Mouse (Mus musculus): ENCODE data around the gene Primpol.

The Primpol gene

DNA sequence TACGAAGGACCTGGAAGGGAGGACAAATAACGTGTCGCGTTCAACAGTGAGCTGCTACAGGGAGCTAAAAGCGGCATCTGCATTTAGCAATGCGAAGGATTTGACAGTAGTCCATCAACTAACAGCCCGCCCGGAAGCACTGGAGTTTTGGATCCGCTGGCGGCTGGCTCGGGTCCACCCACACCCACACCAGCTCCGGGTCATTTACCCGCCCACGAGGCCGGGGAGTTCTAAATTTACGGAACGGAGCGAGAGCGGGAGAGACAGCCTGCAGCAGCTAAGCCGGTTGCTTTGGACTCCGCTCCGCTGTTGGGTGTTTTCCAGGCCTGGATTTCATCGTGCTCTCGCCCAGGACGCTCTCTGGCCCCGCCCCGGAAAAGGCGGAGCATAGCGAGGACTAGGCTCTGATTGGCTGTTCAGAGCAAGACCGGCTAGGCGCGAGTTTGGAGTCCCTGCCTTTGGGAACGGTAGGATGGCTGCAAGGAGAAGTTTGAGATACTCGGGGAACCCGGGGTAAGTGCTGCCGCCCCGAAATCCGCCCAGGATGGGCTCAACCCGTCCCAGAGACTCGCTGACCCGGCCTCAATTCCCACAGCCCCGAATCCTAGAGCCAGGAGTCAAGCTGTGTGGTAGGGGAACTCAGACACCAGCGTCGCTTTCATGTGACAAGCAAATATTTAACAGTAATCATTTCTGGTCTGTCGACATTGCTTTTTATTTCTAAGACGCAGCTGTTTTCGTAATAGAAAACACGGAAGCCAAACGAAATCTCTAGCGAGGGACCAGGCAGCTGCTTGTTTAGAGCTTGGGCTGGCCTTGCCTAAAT lies 65.2 kb downstream of the Primpol start, which contains the start of gene Cenpu:
TSS of gene Cenpu (plus strand) at position 414 of the 826 bp plus-strand sequence.
- peak; percentile 99 for DNase-seq

DNA sequence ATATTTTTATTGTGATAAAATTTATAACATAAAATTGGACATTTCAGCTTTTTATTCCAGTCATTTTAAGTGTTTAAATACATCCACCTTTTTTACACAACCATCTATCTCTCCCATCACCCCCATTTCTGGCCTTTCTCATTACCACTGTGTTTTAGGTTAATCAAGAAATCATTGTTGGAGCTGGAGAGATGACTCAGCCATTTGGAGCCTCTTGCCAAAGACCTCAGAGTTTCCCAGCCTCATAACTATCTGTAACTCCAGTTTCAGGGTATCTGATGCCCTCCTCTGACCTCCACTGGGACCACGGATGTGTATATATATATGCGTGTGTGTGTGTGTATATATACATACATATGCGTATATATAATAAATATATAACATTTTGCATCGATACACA lies 66.0 kb downstream of the Primpol start:
- no peak for DNase-seq

DNA sequence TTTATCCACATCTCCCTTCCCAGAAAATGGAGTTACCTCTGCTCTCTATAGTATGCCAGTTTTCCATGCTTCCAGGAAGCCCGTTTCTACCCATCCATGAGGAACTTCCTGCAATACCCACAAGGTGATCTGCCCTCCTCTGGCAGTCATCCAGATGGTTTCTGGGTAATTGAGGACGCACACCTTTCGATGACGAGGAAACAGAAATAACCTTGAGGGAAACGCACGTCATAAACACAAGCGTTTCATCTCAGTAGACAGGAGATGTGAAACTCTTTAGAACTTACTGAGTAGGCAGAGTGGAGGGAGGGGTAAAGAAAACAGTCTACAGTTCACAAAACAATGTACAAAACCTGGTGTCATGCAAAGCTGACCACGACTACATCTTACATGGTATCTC lies 67.0 kb downstream of the Primpol start:
- DNase-seq = no peak

DNA sequence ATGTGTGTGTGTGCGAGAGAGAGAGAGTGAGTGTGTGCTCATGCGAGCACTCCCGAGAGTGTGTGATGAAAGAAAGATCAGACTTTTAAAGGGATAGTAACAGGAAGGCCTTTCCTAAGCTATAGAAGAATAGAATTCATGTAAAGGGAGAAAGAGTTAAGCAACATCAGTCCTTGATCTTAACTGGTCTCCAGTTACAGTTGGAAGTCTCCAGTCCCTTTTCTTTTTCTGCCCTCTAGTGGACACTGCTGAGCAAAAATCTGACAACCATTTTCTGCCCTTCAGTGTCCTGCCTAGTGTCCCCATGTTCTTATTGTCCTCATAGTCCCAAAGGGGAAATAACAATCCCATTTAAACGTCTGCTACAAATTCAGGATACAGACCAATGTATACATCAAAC lies 69.8 kb downstream of the Primpol start:
- peak; percentile 35 for DNase-seq

DNA sequence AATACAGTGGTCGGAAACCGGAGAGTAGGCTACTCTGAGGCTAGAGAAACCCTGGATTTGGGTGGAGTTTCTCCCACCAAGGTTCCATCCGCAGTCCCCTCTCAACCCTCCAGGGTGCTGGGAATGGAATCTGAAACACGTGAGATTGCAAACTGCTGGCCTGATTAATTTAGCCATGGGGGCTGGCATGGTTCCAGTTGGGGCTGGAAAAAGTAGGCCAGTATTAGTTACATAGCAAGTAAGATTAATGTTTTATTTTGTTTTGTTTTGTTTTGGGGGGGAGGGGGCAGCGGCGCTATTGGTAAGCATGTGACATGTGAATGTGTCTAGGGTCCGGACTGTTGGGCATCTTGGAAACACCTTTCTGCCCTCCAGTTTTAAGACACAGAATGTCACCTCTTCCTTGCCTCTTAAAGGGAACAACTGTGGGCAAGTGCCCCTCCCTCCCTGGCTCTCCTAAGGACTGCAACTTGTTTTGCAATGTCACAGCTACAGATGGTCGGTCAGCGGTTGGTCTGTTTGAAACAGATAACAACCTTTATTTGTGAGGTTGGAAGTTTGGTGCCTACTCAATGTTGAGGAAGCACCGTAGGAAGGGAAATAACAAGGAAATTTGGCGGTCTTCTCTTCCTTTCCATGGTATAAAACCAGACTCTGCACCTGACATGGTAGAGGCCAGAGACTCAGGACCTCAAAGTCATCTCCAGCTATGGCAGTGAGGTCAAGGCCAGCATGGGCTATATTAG lies 70.4 kb downstream of the Primpol start:
- DNase-seq = no peak

DNA sequence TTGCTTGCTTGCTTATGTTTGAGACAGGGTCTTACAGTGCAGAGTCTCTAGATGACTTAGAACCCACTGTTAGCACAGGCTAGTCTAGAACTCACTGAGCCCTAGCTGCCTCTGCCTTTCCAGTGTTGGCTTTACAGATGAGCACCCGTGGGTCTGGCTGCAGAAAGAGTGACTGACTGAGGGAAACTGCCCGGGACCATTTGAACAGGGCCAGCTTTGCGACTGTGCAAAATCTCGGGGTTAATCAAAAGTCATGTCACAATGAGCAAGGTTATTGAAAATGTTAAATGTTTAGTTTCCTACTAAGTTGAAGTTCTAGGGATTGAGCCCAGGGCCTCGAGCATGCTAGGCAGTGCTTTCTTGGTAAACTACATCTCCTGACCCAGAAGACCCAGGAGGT lies 71.2 kb downstream of the Primpol start:
- no peak for DNase-seq

DNA sequence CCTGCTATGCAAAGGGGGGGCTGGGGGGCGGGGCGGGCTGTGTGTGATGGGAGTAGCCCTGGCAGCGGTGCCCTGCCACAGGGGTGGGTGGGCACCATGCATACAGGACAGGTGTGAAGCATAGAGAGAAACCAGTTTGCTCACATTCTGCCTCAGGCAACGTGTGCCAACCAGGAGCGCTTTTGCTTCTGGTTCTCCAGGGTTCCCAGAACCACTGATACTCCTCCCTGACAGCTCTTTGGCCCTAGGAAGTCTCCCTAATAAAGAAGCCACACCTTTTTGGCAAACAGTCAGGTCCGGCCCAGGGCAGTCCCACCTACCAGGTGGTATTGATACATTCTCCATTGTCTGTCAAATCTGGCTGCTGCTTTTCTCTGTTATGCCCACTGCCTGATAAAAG lies 73.3 kb downstream of the Primpol start:
- no peak for DNase-seq

DNA sequence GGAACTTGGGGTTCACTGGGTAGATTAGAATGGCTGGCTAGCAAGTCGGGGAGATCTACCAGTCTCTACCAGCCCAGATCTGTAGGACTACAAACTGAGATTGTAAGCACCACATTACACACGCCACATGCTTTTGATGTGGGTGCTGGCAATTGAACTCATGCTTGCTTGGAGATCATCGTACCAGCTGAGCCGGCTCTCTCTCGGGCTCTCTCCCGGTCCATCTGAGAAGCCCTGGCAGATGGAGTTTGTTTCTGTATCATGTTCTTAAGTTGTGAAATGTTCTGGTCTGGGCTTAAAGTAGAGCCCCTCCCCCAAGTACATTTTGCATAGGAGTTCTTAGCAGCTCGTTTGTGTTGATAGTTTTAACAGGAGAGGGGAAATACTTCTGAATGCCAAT lies 73.8 kb downstream of the Primpol start:
- peak; percentile 37 for DNase-seq

DNA sequence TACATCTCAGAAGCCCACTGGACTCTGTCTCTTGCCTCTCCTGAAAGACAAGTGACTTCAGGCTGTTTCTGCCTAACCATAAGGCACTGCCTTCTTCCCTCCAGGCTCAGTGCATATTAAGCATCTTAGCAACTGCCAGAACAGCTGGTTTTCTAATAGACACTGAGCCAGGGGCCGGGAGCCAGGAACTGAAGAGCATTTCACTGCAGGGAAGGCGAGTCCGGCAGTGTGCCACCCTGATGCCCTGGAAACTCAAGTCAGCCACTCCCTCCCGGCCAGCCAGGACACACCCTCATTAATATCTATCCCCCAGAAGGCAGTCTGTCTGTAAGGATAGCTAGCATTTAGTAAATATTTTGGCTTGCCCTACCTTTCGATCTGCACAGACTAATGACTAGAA lies 77.3 kb downstream of the Primpol start:
- no peak for DNase-seq

DNA sequence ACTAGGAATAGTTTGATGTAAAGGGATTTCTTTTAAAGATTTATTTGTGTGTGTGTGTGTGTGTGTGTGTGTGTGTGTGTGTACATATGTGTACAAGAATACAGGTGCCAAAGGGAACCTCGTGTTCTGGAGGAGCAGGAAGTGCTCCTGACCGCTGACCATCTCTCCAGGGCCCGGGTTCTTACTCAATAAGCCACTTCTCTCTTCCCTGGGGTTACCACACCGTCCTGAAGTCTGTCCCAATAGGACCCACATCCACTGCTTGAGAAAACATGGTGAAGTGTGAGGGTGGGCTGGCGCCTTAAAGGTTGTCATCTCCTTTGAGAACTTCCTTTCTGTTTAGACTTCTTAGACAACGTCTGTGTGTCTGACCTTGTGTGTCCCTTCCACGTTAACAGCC lies 83.1 kb downstream of the Primpol start:
- DNase-seq = no peak

DNA sequence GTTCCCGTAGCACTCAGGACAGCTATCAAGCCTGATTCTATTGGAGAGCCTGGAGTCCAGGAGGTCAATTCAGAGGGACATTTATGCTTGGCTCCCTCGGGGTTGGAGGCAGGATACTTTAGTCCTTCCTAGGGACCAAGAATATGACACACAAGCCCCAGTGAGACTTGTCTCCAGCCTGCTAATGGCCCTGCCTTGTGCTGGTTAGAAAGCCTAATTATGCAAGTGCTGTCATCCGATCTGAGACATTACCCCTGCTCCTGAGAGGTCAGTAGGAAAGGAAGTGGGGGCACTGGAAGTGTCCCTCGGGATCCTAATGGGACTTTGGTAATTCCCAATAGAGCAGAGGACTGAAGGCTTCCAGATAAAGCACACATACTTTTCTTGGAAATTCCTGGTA lies 86.5 kb downstream of the Primpol start:
- no peak for DNase-seq

DNA sequence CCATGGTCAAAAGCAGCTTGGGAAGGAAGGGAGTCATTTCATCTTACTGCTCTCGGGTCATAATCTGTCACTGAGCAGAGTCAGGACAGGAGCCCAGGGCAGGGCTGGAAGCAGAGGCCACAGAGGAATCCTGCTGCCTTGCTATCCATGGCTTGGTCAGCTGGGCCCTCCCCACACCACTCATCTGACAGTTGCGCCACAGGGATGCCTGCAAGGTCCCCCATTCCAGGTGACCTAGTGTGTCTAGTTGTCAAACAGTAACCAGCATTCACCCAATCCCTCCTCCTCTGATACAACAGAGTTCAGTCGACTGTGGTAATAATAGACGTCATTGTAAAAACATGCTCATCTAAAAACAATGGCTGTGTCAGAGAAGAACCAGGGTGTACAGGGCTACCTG lies 87.5 kb downstream of the Primpol start:
- no peak for DNase-seq

DNA sequence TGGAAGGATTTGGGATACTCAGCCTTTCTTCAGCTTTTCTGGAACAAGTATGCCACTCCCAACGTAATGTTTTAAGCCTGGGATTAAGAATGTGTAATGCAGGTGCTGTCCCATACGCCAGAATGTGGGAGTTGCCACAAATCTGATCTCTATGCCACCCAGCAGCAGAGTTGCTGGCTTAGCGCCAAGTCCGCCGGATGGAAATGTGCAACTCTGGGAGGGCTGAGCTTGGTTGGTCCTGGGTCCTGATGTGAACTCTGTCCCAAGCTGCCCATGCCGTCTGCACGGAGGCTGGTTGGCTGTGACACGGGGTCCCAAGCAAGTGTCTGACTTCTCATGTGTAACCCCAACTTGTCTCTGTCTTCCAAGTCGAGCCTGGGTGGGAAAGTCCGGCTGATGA lies 90.2 kb downstream of the Primpol start:
- no peak for DNase-seq

DNA sequence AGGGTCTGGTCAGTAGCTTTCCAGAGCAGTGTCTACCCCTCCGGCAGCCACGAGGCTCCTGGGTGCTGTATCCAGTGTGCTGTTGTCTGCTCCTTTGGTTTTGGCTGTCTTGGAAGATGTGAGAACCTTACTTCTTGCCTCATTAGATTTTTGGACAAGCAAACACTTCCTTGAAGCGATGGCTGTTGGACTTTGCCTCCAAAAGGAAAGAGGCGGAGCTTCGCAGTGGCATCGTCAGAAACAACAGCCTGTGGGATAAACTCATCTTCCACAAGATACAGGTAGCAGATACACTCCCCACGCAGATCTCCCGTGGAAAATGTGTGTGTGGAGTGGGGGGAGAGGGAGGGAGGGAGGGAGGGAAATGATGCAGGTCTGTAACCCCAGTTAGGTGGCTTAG lies 90.9 kb downstream of the Primpol start:
- no peak for DNase-seq

Measured in thymus, postnatal 14 days (tissue).